Mouse (Mus musculus): ENCODE data around the gene Slc19a2.
"Not testable (repeated sequence)": the region's sequence is repeated elsewhere in the genome, so short reads cannot be mapped to it uniquely, and the experiment has no call there.

Gene Slc19a2

DNA sequence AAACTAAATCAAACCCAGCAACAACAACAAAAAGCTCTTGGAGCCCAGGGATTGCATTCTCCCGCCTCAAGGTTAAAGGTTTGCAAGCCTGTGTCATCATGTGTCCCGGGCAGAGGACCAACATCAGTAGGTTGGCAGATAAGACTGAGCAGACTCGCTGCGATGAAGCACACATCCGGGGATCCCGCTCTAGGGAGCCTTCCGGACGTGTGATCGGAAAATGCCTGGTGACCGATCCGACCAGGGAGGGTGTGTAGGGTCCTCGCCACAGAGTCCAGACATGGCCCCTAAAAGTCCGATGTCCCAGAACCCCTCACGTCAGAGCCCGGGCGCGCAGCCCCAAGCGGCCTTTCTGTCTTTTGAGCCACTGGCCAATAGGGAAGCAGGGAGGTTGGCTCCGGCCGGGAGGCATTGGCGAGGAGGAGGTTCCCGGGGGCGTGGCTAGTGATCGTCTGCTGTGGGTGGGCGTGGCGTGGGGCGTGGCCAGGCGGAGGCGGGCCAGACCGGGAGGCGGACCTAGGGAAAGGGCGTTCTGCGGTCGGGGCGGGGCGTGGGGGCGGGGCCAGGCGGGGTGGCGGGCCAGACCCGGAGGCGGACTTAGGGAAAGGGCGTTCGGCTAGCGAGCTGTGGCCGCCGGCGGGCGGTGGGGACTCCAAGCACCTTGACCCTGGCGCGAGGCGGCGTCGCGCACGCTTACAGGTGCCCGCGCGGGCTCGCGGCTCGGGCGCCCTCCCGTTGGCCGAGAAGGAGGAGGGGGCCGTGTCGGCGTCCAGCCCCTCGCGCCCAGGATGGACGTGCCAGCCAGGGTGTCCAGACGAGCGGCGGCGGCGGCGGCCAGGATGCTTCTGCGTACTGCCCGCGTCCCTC, at the start of gene Slc19a2:
Gene Slc19a2, plus strand, starts transcription at position 582 of the 867 bp plus-strand sequence.
- DNase-seq (ENCODE audit: low read depth): peak; percentile 98

DNA sequence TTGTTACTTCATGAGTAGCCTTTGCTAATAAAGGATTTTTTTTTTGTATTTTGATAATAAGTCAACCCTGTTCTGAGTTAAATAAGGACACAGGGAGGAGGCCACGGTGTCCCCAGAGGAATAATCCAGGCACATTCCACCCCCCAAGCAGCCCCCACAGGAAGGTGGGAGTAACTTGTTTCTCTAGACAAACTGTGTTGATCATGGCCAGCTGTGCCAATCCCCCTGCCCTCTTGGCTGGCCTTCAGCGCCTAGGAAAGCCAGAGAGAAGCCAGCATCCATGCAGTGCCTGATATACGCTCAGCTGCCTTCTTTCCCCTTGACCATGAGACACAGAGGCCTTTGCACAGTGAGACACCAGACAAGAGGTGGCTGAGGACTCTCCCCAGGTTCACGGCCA, 49.3 kb upstream of the Slc19a2 start:
- no peak for DNase-seq (ENCODE audit: low read depth)

DNA sequence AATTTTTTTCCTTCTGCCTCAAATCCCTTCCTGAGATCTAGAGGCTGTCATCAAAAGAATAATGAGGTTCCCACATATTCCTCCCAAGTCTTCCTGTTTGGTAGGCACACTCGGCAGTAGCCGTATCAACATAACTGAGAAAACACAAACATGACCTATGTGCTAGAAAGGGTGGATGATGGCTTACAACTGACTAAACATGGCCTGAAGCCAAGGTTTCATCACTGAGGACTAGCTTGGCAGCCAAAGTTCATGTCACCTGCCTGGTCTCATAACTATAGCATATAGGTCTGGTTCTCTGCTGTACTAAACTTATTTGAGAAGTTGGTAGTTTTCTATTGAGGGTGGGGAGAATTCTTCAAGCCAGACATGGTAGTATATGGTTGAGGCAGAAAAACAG, 40.4 kb upstream of the Slc19a2 start:
- DNase-seq (ENCODE audit: low read depth): no peak

- DNase-seq (ENCODE audit: low read depth): no peak
Measured at GRCm38 (mm10) chr1:164210899-164211298, 37.9 kb upstream of the Slc19a2 start.

GRCm38 (mm10) chr1:164212686-164213085, 36.2 kb upstream of the Slc19a2 start:
- DNase-seq (ENCODE audit: low read depth): no peak

- DNase-seq (ENCODE audit: low read depth): no peak
Measured at GRCm38 (mm10) chr1:164214190-164214589, 34.7 kb upstream of the Slc19a2 start.

GRCm38 (mm10) chr1:164215097-164215496, 33.7 kb upstream of the Slc19a2 start:
- no peak for DNase-seq (ENCODE audit: low read depth)

DNA sequence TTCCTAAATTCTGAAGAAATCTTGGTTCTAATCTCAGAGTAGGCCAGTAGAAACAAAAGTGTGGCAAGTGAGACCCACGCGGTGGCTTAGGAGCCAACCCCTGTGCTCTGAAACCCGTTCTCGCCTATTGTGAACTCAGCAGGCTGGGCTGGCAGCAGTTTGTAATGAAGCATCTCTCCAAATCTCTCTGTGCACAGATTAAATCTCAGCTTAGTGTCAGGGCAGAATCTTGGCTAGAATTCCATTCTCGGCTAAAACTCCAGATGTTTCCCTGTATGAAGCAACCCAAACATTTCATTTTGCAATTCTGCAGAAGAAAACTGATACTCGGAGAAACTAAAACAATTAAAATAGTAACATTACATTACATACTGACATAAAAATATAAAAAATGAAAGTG, 33.3 kb upstream of the Slc19a2 start:
- DNase-seq (ENCODE audit: low read depth): no peak

DNA sequence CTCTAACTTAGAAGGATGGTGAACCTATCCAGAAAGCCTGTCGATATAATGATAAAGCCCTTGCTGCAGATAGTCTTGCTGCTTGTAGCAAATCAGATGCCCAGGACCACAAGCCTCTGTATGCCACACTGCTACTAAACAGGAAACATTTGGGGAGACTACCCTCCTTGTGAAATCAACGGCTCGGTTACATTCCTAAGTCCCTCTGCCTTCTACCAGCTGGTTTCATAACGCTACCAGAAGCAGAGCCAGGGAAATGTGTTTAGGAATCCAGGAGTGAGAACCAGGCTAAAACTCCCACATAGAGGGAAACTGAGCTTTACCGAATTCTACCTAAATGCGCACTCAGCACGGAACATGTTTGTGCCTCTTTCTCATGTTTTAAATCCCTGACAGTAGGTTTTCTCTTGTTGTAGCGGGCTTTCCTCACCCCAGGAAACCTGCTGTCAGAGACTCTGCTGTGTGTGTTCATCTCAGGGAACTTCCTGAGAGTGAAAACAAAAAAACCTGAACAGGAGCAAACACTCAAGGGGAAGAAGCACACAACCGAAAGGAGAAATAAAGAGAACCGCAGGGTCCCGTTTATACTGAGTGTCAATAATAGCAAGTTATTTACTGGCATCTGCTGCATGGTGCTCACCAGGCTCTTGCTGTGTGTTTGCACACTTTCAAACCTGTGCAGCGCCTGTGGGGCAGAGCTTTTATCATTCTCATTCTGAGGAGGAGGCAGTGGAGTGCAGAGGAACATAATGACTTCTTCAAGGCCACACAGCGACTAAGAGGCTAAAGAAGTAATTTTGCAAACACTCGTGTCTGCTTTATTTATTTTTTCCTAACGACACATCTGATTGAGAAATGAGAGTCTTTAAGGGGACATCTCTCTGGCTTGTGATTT, 30.8 kb upstream of the Slc19a2 start:
- DNase-seq (ENCODE audit: low read depth): peak; percentile 9

GRCm38 (mm10) chr1:164220261-164220660, 28.6 kb upstream of the Slc19a2 start:
- no peak for DNase-seq (ENCODE audit: low read depth)

DNA sequence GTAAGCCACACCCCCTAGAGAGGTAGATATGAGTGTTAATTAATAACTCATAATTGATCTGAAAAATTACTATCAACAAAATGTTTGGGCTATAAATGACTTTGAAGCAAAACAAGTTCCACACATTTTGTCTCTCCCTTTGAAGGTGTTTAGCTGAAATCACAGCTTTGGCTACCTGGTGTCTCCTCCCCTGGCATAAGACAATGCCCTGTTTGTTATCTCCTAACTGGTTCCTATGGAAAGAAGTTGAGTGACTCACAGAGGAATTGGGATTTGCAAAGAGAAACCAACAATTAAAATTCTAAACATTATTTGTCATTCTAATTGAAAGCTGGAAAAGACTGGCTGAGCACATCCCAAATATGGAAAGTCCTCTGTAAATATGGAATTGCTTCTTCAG, 25.8 kb upstream of the Slc19a2 start:
- DNase-seq (ENCODE audit: low read depth): no peak

GRCm38 (mm10) chr1:164231937-164232570, 16.8 kb upstream of the Slc19a2 start:
- not testable (repeated sequence) for DNase-seq (ENCODE audit: low read depth)

DNA sequence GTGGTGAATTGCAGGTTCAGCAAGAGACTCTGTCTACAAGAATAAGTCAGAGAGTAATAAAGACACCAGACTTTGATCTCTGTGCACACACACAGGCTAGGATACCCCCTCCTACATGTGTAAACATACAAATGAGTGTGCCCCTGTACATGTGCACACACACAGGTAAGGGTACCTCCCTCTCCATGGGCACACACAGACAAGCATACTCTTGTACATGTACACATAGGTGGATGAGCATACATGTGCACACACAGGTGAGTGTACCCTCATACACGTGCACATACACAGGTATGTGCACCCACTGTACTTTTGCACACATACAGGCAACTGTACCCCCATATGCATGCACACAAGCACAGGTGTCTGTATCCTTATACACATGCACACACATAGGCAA, 15.4 kb upstream of the Slc19a2 start:
- DNase-seq (ENCODE audit: low read depth): no peak

DNA sequence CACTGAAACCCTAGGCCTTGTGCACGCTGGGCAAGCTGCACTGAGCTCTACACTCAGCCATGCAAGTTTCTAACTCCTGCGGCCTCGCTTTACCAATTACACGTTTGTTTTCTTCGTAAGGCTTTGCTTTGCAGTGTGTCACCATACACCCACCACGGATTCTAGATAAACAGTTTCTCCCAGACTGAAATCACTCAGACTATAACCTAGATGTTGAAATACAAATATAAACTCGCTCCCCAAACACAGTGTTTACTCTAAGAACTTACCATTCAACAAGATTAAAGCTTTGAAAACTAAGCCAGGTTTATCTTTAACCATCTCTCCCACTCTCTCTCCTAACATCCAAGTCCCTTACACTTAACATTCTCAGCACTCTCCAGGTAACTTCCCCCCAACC, 13.8 kb upstream of the Slc19a2 start:
- no peak for DNase-seq (ENCODE audit: low read depth)

- DNase-seq (ENCODE audit: low read depth): no peak
Measured at GRCm38 (mm10) chr1:164236078-164236477, 12.8 kb upstream of the Slc19a2 start.

GRCm38 (mm10) chr1:164241494-164241893, 7.4 kb upstream of the Slc19a2 start:
- no peak for DNase-seq (ENCODE audit: low read depth)

- no peak for DNase-seq (ENCODE audit: low read depth)
Measured at GRCm38 (mm10) chr1:164242809-164243208, 6.0 kb upstream of the Slc19a2 start.

DNA sequence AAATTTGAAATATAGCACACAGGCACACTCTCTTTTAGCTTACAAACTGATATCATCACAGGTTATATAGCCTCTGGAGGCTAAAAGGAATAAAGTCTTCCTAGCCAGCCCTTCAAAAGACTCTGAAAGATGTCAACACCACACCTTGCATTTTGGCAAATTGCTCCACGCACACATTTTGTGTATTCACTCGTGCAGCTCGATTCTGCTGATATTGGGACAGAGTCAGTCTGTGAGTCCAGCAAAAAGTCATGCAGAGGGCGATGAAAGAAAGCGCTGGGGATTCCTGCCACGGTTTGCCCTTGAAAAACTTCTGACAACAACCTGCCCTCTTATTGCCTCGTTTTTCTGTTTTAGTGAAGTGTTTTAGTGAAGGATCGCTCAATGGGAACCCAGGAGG, 1.4 kb upstream of the Slc19a2 start:
- no peak for DNase-seq (ENCODE audit: low read depth)

GRCm38 (mm10) chr1:164247971-164248370, 875 bp upstream of the Slc19a2 start:
- DNase-seq (ENCODE audit: low read depth): no peak

DNA sequence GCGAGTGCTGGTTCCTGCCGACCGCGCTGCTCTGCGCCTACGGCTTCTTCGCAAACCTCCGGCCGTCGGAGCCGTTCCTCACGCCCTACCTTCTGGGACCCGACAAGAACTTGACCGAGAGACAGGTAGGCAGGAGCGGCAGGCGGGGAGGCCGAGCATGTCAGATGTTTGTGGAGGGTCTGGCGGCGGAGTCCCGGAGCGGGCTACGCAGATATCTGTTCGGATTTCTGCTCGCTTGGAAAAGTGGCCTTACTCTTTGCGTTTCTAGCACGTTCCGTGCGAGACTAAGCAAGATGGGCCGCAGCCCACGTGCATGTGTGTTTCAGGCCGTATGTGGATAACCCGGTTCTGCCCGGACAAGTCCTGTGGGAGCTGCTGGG, 476 bp downstream of the Slc19a2 start:
- DNase-seq (ENCODE audit: low read depth): no peak

DNA sequence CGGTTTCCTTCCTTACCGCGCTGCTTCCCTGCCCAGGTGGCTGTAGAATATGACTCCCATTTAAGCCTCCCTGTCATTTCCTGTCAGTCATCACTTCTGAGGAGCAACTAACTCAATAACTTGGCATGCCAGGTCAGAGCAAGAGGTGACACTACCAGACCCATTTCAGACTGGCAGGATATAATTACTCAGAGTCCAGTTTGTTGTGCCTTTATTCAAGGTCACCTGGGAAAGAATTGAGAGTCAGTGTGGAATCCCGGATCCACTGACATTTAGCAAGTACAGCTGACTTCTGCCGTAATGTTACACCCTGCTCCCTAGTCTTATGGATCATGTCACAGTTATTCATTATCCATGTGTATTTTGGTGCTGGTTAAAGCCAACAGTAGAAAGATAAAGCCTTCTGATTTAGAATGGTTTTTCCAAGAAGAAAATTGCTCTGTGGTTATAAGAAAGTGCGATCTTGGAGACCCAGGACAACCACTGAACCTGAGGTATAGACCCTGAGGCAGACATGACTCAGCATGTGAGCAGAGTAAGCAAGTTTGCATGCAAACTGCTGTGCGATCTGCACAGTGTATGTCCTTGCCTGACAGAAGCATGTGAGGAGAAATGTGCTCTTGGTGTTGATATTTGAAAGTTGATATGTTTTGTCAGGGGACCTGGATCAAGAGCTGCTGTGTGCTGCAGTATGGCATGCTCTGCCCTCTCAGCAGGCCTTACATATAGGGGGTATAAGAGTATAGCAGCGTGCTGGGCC, 1.7 kb downstream of the Slc19a2 start:
- no peak for DNase-seq (ENCODE audit: low read depth)

DNA sequence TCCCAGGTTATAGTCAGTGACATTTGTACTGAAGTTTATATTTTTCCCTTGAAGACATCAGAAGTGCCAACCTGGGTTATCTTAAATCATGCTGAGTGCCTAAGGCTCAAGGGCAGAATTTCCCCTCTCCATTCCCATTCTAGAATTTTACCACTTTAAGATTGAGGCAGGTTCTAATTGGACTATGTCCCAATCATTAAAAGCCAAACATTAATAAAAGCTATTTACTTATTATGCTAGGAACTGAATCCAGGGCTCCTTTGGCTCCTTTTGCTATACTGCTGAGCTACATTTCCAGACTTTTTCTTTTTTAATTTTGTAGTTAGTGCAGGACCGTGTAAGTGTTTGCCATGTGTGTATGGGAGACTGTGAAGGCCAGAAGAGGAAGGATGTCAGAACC, 2.6 kb downstream of the Slc19a2 start:
- DNase-seq (ENCODE audit: low read depth): no peak

Measured in naive thymus-derived CD4-positive, alpha-beta T cell, adult 2 months (primary cell).